Mouse (Mus musculus) midbrain, embryonic 10.5 days (tissue): Measurements from ENCODE around the gene Olfr560. TPM values are rescaled to one million over a fixed set of nuclear protein-coding genes. Genes with fewer than 3 reads are reported as not detected.

Experiments
- DNase-seq: peaks from one replicate; pipeline ENCODE4 v3.0.0-alpha.2; 2017; ENCODE audit warnings: low spot score
- H3K27ac ChIP-seq: fragments of 300-500 bp; sonication (generic); replicated peaks from 2 replicates; pipeline ENCODE4 v1.5.1; 2016; ENCODE audit warnings: mild to moderate bottlenecking
- H3K27me3 ChIP-seq: fragments of 300-500 bp; sonication (generic); 2 replicates; pipeline ENCODE4 v1.6.1; 2016; ENCODE audit warnings: low read depth, mild to moderate bottlenecking; ENCODE audit not compliant: poor library complexity, severe bottlenecking
- H3K36me3 ChIP-seq: fragments of 300-500 bp; sonication (generic); 2 replicates; pipeline ENCODE4 v1.6.1; 2016; ENCODE audit warnings: mild to moderate bottlenecking, moderate library complexity
- H3K4me1 ChIP-seq: fragments of 300-500 bp; sonication (generic); 2 replicates; pipeline ENCODE4 v1.6.1; 2016
- H3K4me3 ChIP-seq: fragments of 300-500 bp; sonication (generic); 2 replicates; pipeline ENCODE4 v1.5.1; 2016; ENCODE audit warnings: mild to moderate bottlenecking, moderate library complexity
- H3K9me3 ChIP-seq: fragments of 300-500 bp; sonication (generic); replicated peaks from 2 replicates; pipeline ENCODE4 v1.6.1; 2016; ENCODE audit warnings: mild to moderate bottlenecking
- WGBS: fragments of 180-500 bp; shearing (Covaris S2); methylation state at CpG from one replicate; pipeline ENCODE4 v1.1.7; 2016; 5-methylcytosine and 5-hydroxymethylcytosine counted together
- polyA plus RNA-seq: library from polyadenylated mRNA; unstranded; fragments of >200 nt; fragmentation: Nextera tagmentation; extraction: Ambion mirVana; gene quantifications from 2 replicates; pipeline ENCODE4 v1.2.1, GENCODE M21; 2016

Olfr560 gene
- polyA plus RNA-seq, result not detected in 2 replicates

- 76% methylated on average over 4 of the region's 4 CpGs for WGBS
- no peaks in the 10 kb centered on the region for H3K36me3 ChIP-seq
- no peak within 1 kb of the TSS for H3K4me3 ChIP-seq
- no peaks in the 10 kb centered on the region for H3K9me3 ChIP-seq
- no peaks in the 10 kb centered on the region for H3K4me1 ChIP-seq
- no peak for DNase-seq
- H3K27ac ChIP-seq, result no peak within 1 kb of the TSS
- no peaks in the 10 kb centered on the region for H3K27me3 ChIP-seq
These were observed at the start of gene Olfr560, which contains the start of gene Olfr78 for GRCm38 (mm10) chr7:102759266-102759665. Olfr560 (minus strand) TSS chr7:102759366. Olfr78 (minus strand) TSS chr7:102759471.

DNA sequence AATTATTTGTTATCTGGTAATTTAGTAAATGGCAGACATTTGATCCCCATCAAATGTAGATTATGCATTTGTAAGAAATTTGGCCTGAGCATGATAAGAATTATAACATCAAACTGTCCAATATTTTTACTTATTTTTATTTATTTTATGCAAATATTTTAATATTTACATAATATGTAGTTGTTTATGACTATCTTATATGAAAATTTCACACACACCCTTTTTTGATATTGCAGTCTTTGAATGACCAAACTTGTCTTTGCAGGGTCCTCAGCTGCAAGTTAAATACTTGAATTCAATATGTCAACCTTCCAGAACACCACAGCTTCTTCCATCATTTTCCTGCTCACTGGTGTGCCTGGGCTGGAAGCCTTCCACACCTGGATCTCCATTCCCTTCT lies 44.0 kb upstream of the Olfr560 start, which contains the start of gene Olfr564:
TSS of gene Olfr564 (plus strand) at position 301 of the 400 bp plus-strand sequence.
- no peak for DNase-seq
- Histone ChIP-seq H3K27me3 (no peaks in the 10 kb centered on the region), H3K4me3 (no peak within 1 kb of the TSS), H3K36me3 (no peaks in the 10 kb centered on the region), H3K4me1 (no peaks in the 10 kb centered on the region), H3K27ac (no peak within 1 kb of the TSS), H3K9me3 (no peaks in the 10 kb centered on the region)

- no peaks in the 10 kb centered on the region for H3K4me1 ChIP-seq
- H3K27me3 ChIP-seq, result no peaks in the 10 kb centered on the region
- no peak within 1 kb of the TSS for H3K4me3 ChIP-seq
- DNase-seq, result no peak
- no peak within 1 kb of the TSS for H3K27ac ChIP-seq
- H3K9me3 ChIP-seq, result no peaks in the 10 kb centered on the region
- H3K36me3 ChIP-seq, result no peaks in the 10 kb centered on the region
- 81% methylated on average over 2 of the region's 2 CpGs for WGBS
These were observed 11.8 kb upstream of the Olfr560 start, which contains the start of gene Olfr561 for GRCm38 (mm10) chr7:102770921-102771320. Olfr561 (plus strand) TSS chr7:102771221.

- 29% methylated on average over 1 of the region's 1 CpGs for WGBS
- no peaks in the 10 kb centered on the region for H3K9me3 ChIP-seq
- H3K4me3 ChIP-seq, result no peak overlapping the region
- no peak for DNase-seq
- H3K27me3 ChIP-seq, result no peaks in the 10 kb centered on the region
- H3K27ac ChIP-seq, result no peak overlapping the region
- H3K4me1 ChIP-seq, result no peaks in the 10 kb centered on the region
- no peaks in the 10 kb centered on the region for H3K36me3 ChIP-seq
These were observed 7.1 kb downstream of the Olfr560 start for GRCm38 (mm10) chr7:102752086-102752485.

GRCm38 (mm10) chr7:102737705-102738104 lies 21.5 kb downstream of the Olfr560 start:
- Histone ChIP-seq H3K27me3 (no peaks in the 10 kb centered on the region), H3K27ac (no peak overlapping the region), H3K4me3 (no peak overlapping the region), H3K9me3 (no peaks in the 10 kb centered on the region), H3K4me1 (no peaks in the 10 kb centered on the region), H3K36me3 (no peaks in the 10 kb centered on the region)
- no peak for DNase-seq
- WGBS, result 60% methylated on average over 2 of the region's 2 CpGs

GRCm38 (mm10) chr7:102733793-102734192 lies 25.4 kb downstream of the Olfr560 start:
- H3K36me3 ChIP-seq, result no peaks in the 10 kb centered on the region
- H3K9me3 ChIP-seq, result no peaks in the 10 kb centered on the region

GRCm38 (mm10) chr7:102727391-102727790 lies 31.8 kb downstream of the Olfr560 start, which contains the start of gene Olfr559:
Olfr559 (minus strand) TSS chr7:102727491.
- no peak for DNase-seq
- H3K4me3 ChIP-seq, result no peak within 1 kb of the TSS
- no peaks in the 10 kb centered on the region for H3K9me3 ChIP-seq
- H3K4me1 ChIP-seq, result no peaks in the 10 kb centered on the region
- no peak within 1 kb of the TSS for H3K27ac ChIP-seq
- no peaks in the 10 kb centered on the region for H3K36me3 ChIP-seq
- no peaks in the 10 kb centered on the region for H3K27me3 ChIP-seq

More at GRCm38 (mm10) chr7:102733793-102734192, 25.4 kb downstream of the Olfr560 start:
- Histone ChIP-seq H3K27ac (no peak overlapping the region), H3K4me1 (no peaks in the 10 kb centered on the region), H3K27me3 (no peaks in the 10 kb centered on the region), H3K4me3 (no peak overlapping the region)
- DNase-seq, result no peak
- 75% methylated on average over 1 of the region's 1 CpGs for WGBS

DNA sequence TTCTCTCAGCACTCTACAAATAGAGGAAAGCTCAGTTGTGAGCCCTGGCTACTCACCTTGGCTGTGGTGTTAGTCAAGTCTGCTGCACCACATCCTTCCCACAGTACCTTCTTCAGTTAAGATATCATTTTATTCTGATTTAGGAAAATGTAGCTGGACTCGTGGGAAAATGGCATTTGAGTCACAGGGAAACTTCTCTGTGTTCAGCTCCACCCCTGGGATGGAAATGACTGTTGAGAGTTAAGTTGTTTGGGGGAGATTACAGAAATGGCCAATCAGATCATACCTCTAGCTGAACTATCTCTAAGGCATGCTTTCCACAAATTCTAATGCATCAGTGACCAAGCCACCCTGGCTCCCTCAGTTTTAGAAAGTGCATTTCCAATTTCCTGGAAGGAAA lies 40.2 kb downstream of the Olfr560 start, which contains the start of gene Olfr33:
TSS of gene Olfr33 (minus strand) at position 101 of the 400 bp plus-strand sequence.
- Histone ChIP-seq H3K4me1 (no peaks in the 10 kb centered on the region), H3K27me3 (no peaks in the 10 kb centered on the region), H3K4me3 (no peak within 1 kb of the TSS), H3K36me3 (no peaks in the 10 kb centered on the region), H3K27ac (no peak within 1 kb of the TSS), H3K9me3 (no peaks in the 10 kb centered on the region)
- WGBS, result 42% methylated on average over 1 of the region's 1 CpGs
- DNase-seq, result no peak

DNA sequence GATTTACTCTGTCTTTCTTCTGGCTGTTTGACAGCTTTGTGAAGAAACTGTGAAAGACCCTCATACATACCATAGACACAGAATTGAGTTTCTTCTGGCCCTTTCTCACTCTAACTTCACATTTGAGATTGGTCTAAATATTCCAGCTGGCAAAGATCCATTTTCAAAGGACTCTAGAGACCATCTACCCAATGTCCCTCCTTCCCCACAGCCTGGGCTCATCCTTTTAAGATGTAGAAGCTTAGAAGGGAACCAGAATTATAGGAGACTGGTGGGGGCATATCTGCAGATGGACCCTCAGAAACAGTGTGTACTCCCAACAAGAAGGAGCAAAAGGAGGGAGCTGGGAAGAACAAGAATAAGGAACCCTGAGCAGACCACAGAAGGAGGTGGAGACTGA lies 57.3 kb downstream of the Olfr560 start, which contains the start of gene Olfr558:
TSS of gene Olfr558 (plus strand) at position 301 of the 400 bp plus-strand sequence.
- no peaks in the 10 kb centered on the region for H3K27me3 ChIP-seq
- no peaks in the 10 kb centered on the region for H3K36me3 ChIP-seq
- no peak within 1 kb of the TSS for H3K27ac ChIP-seq
- no peaks in the 10 kb centered on the region for H3K9me3 ChIP-seq
- no peak for DNase-seq
- no peaks in the 10 kb centered on the region for H3K4me1 ChIP-seq
- no peak within 1 kb of the TSS for H3K4me3 ChIP-seq

Other genes starting within 250 kb of the Olfr560 start
- gene Olfr547, start 224.6 kb downstream of the Olfr560 start, polyA plus RNA-seq, result not detected in 2 replicates
- gene Olfr548-ps1, start 218.5 kb downstream of the Olfr560 start, polyA plus RNA-seq, result not detected in 2 replicates
- gene Olfr549, start 209.5 kb downstream of the Olfr560 start, polyA plus RNA-seq, result not detected in 2 replicates
- gene Trim21, start 193.9 kb downstream of the Olfr560 start, polyA plus RNA-seq, result 0.15 and 0.52 TPM in 2 replicates
- gene Olfr550, start 187.9 kb downstream of the Olfr560 start, polyA plus RNA-seq, result not detected in 2 replicates
- not detected in 2 replicates for gene Olfr551, start 167.5 kb downstream of the Olfr560 start, polyA plus RNA-seq
- gene Olfr552, start 161.6 kb downstream of the Olfr560 start, polyA plus RNA-seq, result not detected in 2 replicates
- gene Olfr553, start 141.1 kb downstream of the Olfr560 start, polyA plus RNA-seq, result not detected in 2 replicates
- gene Olfr554, start 120.9 kb downstream of the Olfr560 start, polyA plus RNA-seq, result not detected in 2 replicates
- gene Olfr555, start 100.5 kb downstream of the Olfr560 start, polyA plus RNA-seq, result not detected in 2 replicates
- gene Olfr556, start 94.5 kb downstream of the Olfr560 start, polyA plus RNA-seq, result not detected in 2 replicates
- gene Trim68, start 72.0 kb downstream of the Olfr560 start, polyA plus RNA-seq, result 10.1 and 11.8 TPM in 2 replicates
- gene Olfr557, start 63.5 kb downstream of the Olfr560 start, polyA plus RNA-seq, result not detected in 2 replicates
- 0.04 TPM in 1 of 2 replicates, not detected in the other for gene Olfr558, start 57.2 kb downstream of the Olfr560 start, polyA plus RNA-seq
- gene Olfr33, start 40.3 kb downstream of the Olfr560 start, polyA plus RNA-seq, result not detected in 2 replicates
- not detected in 2 replicates for gene Olfr559, start 31.9 kb downstream of the Olfr560 start, polyA plus RNA-seq
- not detected in 2 replicates for gene Olfr78, start 105 bp upstream of the Olfr560 start, polyA plus RNA-seq
- gene Olfr561, start 11.9 kb upstream of the Olfr560 start, polyA plus RNA-seq, result not detected in 2 replicates
- not detected in 2 replicates for gene Olfr564, start 44.1 kb upstream of the Olfr560 start, polyA plus RNA-seq
- gene Olfr566, start 99.4 kb upstream of the Olfr560 start, polyA plus RNA-seq, result not detected in 2 replicates
- gene Olfr568, start 117.8 kb upstream of the Olfr560 start, polyA plus RNA-seq, result not detected in 2 replicates
- gene Olfr569, start 131.5 kb upstream of the Olfr560 start, polyA plus RNA-seq, result not detected in 2 replicates
- not detected in 2 replicates for gene Olfr570, start 135.2 kb upstream of the Olfr560 start, polyA plus RNA-seq
- not detected in 2 replicates for gene Olfr571, start 158.2 kb upstream of the Olfr560 start, polyA plus RNA-seq
- not detected in 2 replicates for gene Olfr572, start 165.0 kb upstream of the Olfr560 start, polyA plus RNA-seq
- gene Olfr573-ps1, start 183.2 kb upstream of the Olfr560 start, polyA plus RNA-seq, result not detected in 2 replicates
- gene Olfr574, start 189.1 kb upstream of the Olfr560 start, polyA plus RNA-seq, result not detected in 2 replicates
- not detected in 2 replicates for gene Olfr575, start 199.4 kb upstream of the Olfr560 start, polyA plus RNA-seq
- gene Olfr576, start 203.3 kb upstream of the Olfr560 start, polyA plus RNA-seq, result not detected in 2 replicates
- not detected in 2 replicates for gene Olfr577, start 216.6 kb upstream of the Olfr560 start, polyA plus RNA-seq
- not detected in 2 replicates for gene Olfr578, start 230.0 kb upstream of the Olfr560 start, polyA plus RNA-seq